Mouse (Mus musculus): ENCODE data around the gene Mavs. TPM values are rescaled to one million over a fixed set of nuclear protein-coding genes. Genes with fewer than 3 reads are reported as not detected.
"Not testable (repeated sequence)": the region's sequence is repeated elsewhere in the genome, so short reads cannot be mapped to it uniquely, and the experiment has no call there.

Mavs gene
- polyA plus RNA-seq, 1 experiment from 2014 or later = 15.5 TPM

DNA sequence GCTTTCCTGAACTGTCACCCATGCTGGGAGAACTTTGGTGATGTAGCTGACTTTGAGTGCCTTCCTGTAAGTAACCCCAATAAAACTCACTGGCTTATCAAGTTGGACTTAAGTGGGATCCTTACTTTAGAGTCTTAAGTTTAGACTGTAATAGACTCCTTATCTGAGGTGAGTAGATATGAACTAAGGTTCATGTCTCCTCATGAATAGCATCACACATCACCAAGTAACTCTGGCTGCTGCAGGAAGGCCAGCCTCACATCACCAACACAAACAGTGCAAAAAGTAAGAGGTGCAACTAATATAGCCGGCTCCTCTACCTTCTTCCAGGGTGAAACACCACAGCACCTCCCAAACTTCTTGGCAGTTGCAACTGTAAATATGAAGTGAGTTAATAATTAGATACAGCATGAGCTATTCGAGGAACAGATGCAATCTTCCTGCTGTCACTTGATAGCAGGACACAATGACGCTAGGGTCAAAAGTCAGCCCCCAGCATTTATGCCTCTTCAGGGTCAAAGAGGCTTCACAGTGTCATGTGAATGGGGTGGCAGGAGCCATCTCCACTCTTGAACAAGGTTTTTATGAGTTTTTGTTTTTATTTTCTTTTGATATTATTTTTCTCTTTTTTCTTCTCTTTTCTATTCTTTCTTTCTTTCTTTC is 11.9 kb upstream of the Mavs start:
- WGBS = 72% methylated on average over 3 of the region's 3 CpGs
- Histone ChIP-seq H3K4me1 (ENCODE audit: control insufficient read depth, insufficient read depth, low read length) (no peaks in the 10 kb centered on the region), H3K36me3 (ENCODE audit: control insufficient read depth, insufficient read depth, low read length) (no peaks in the 10 kb centered on the region), H3K4me2 (replicated peaks; ENCODE audit: low read depth, low read length) (no peak overlapping the region), H3K9ac (replicated peaks; ENCODE audit: low read depth, low read length) (no peak overlapping the region), H3K27ac (ENCODE audit: low read length) (no peak overlapping the region), H3K9me3 (ENCODE audit: control insufficient read depth, low read depth, low read length) (no peaks in the 10 kb centered on the region), H3K27me3 (ENCODE audit: control insufficient read depth, insufficient read depth, low read length) (no peaks in the 10 kb centered on the region), H3K4me3 (ENCODE audit: low read depth, low read length) (no peak overlapping the region)
- no peak for ATAC-seq (ENCODE audit: insufficient number of reproducible peaks, insufficient read depth, low FRiP score, low read depth)

DNA sequence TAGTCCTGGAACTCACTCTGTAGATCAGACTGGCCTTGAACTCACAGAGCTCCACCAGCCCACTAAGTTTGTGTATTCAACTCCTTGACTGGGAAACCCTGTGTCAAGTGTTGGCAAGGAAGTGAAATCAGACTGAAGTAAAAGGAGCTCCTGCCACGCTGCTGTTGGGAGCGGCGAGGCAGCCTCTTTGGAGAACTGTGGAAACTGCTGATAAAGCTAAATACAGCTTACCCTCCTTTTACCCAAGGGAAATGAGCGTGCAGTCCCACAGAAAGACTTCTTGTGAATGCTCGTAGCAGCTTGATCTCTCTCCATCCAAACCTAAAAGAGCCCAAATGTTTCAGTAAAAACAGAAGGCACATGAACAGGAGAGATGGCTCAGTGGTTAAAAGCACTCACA is 11.3 kb upstream of the Mavs start:
- no peak overlapping the region for H3K9ac ChIP-seq (replicated peaks; ENCODE audit: low read depth, low read length)
- H3K4me1 ChIP-seq (ENCODE audit: control insufficient read depth, insufficient read depth, low read length) = no peaks in the 10 kb centered on the region
- H3K4me3 ChIP-seq (ENCODE audit: low read depth, low read length) = no peak overlapping the region
- no peak overlapping the region for H3K27ac ChIP-seq (ENCODE audit: low read length)
- no peaks in the 10 kb centered on the region for H3K36me3 ChIP-seq (ENCODE audit: control insufficient read depth, insufficient read depth, low read length)
- no peaks in the 10 kb centered on the region for H3K9me3 ChIP-seq (ENCODE audit: control insufficient read depth, low read depth, low read length)
- no peak for ATAC-seq (ENCODE audit: insufficient number of reproducible peaks, insufficient read depth, low FRiP score, low read depth)
- no peak overlapping the region for H3K4me2 ChIP-seq (replicated peaks; ENCODE audit: low read depth, low read length)
- H3K27me3 ChIP-seq (ENCODE audit: control insufficient read depth, insufficient read depth, low read length) = no peaks in the 10 kb centered on the region
- 57% methylated on average over 5 of the region's 5 CpGs for WGBS

DNA sequence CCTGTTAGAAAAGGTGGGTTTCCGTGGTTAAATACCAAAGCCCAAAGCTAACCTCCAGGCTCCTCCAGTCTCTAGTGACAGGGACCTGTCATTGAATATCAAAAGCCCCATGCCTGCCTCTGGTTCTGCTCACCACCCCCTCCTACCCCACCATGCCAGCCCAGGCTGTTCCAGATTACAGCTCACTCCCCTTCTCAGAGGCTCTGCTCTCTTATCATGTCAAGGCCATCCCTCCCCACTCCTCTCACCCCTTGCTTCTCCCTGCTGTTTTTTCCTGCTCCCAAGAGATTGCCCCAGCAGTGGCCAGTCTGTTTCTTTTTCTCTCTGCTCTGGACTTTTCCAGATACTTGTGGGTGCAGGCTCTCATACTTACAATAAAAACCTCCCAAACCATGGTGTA is 10.3 kb upstream of the Mavs start:
- Histone ChIP-seq H3K27me3 (ENCODE audit: control insufficient read depth, insufficient read depth, low read length) (no peaks in the 10 kb centered on the region), H3K36me3 (ENCODE audit: control insufficient read depth, insufficient read depth, low read length) (no peaks in the 10 kb centered on the region), H3K9me3 (ENCODE audit: control insufficient read depth, low read depth, low read length) (no peaks in the 10 kb centered on the region), H3K4me2 (replicated peaks; ENCODE audit: low read depth, low read length) (no peak overlapping the region), H3K27ac (ENCODE audit: low read length) (no peak overlapping the region), H3K9ac (replicated peaks; ENCODE audit: low read depth, low read length) (no peak overlapping the region), H3K4me1 (ENCODE audit: control insufficient read depth, insufficient read depth, low read length) (no peaks in the 10 kb centered on the region), H3K4me3 (ENCODE audit: low read depth, low read length) (no peak overlapping the region)
- peak; percentile 79; the same call in 1 of the 2 replicates for ATAC-seq (ENCODE audit: insufficient number of reproducible peaks, insufficient read depth, low FRiP score, low read depth)
- 66% methylated on average over 1 of the region's 1 CpGs for WGBS

DNA sequence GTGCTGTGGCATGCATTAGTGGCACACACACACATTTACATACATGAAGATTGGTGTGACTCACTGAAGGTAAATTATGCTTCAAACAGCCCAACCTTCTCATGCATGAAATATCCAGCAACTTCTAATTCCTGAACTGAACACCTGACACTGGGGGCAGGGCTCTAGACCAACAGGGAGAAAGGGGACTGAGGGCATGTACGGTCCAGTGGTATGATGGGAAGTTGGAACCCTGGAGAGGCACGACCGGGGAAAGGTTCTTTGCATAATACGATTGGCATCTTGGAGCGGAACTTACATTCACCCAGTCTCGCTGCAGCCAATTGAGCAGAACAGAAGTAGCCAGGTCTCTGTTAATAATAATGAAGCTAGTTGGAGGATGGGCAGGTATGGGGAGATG is 8.7 kb upstream of the Mavs start:
- Histone ChIP-seq H3K9ac (replicated peaks; ENCODE audit: low read depth, low read length) (no peak overlapping the region), H3K4me2 (replicated peaks; ENCODE audit: low read depth, low read length) (no peak overlapping the region), H3K36me3 (ENCODE audit: control insufficient read depth, insufficient read depth, low read length) (no peaks in the 10 kb centered on the region), H3K4me3 (ENCODE audit: low read depth, low read length) (no peak overlapping the region), H3K9me3 (ENCODE audit: control insufficient read depth, low read depth, low read length) (no peaks in the 10 kb centered on the region), H3K27me3 (ENCODE audit: control insufficient read depth, insufficient read depth, low read length) (no peaks in the 10 kb centered on the region), H3K27ac (ENCODE audit: low read length) (no peak overlapping the region), H3K4me1 (ENCODE audit: control insufficient read depth, insufficient read depth, low read length) (no peaks in the 10 kb centered on the region)
- WGBS = 87% methylated on average over 6 of the region's 6 CpGs
- no peak for ATAC-seq (ENCODE audit: insufficient number of reproducible peaks, insufficient read depth, low FRiP score, low read depth)

DNA sequence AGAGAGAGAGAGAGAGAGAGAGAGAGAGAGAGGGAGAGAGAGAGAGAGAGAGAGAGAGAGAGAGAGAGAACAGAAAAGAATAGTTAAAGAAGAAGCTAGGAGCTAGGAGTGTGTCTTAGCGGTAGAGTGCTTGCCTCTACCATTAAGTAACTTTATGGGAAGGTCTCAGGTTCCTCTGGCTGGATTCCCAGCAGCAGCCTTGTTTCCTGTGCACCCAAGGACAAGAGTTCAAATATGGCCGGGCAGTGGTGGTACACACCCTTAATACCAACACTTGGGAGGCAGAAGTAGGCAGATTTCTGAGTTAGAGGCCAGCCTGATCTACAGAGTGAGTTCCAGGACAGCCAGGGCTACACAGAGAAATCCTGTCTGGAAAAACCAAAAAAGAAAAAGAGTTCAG is 7.2 kb upstream of the Mavs start:
- not testable (repeated sequence) for H3K4me1 ChIP-seq (ENCODE audit: control insufficient read depth, insufficient read depth, low read length); ATAC-seq (ENCODE audit: insufficient number of reproducible peaks, insufficient read depth, low FRiP score, low read depth); H3K9ac ChIP-seq (replicated peaks; ENCODE audit: low read depth, low read length); H3K4me3 ChIP-seq (ENCODE audit: low read depth, low read length); H3K27ac ChIP-seq (ENCODE audit: low read length); H3K36me3 ChIP-seq (ENCODE audit: control insufficient read depth, insufficient read depth, low read length); H3K9me3 ChIP-seq (ENCODE audit: control insufficient read depth, low read depth, low read length); H3K4me2 ChIP-seq (replicated peaks; ENCODE audit: low read depth, low read length); H3K27me3 ChIP-seq (ENCODE audit: control insufficient read depth, insufficient read depth, low read length)
- 72% methylated on average over 2 of the region's 2 CpGs for WGBS

DNA sequence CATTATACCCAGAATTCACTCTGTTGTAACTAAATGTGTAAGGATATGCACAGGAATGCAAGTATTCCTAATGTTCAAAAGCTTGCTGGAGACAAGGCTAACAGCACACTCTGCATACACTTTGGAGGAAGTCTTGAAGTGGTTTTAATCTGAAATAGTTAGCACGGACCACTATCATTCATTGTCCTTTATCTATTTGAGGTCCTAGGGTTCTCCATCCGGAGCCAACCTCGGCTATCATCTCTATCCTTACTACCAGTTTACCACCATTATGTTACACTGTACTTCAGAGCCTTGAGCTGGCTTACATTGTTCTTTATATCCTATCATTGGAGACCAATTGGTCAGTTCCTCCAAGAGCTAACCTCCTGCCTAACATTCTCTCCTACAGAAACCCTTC is 6.6 kb upstream of the Mavs start:
- H3K9ac ChIP-seq (replicated peaks; ENCODE audit: low read depth, low read length) = no peak overlapping the region
- no peaks in the 10 kb centered on the region for H3K4me1 ChIP-seq (ENCODE audit: control insufficient read depth, insufficient read depth, low read length)
- H3K4me3 ChIP-seq (ENCODE audit: low read depth, low read length) = no peak overlapping the region
- H3K36me3 ChIP-seq (ENCODE audit: control insufficient read depth, insufficient read depth, low read length) = no peaks in the 10 kb centered on the region
- WGBS = 87% methylated on average over 3 of the region's 3 CpGs
- H3K9me3 ChIP-seq (ENCODE audit: control insufficient read depth, low read depth, low read length) = no peaks in the 10 kb centered on the region
- ATAC-seq (ENCODE audit: insufficient number of reproducible peaks, insufficient read depth, low FRiP score, low read depth) = no peak
- H3K27ac ChIP-seq (ENCODE audit: low read length) = no peak overlapping the region
- H3K4me2 ChIP-seq (replicated peaks; ENCODE audit: low read depth, low read length) = no peak overlapping the region
- no peaks in the 10 kb centered on the region for H3K27me3 ChIP-seq (ENCODE audit: control insufficient read depth, insufficient read depth, low read length)

DNA sequence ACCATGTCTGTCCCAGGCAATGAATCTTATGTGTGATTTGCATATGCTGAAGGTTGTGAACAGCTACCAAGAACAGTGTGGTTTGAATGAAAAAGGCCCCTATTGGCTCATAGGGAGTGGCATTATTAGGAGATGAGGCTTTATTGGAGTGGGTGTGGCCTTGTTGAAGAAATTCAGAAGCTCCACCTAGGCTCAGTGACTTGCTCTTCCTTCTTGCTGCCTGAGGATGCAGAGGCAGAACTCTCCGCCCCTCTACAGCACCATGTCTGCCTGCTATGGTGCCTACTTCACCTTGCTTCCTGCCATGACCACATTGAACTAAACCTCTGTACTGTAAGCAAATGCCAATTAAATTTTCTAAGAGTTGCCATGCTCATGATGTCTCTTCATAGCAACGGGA is 1.3 kb upstream of the Mavs start:
- Histone ChIP-seq H3K36me3 (ENCODE audit: control insufficient read depth, insufficient read depth, low read length) (no peaks in the 10 kb centered on the region; the same call in 1 of the 2 replicates), H3K9ac (replicated peaks; ENCODE audit: low read depth, low read length) (no peak overlapping the region), H3K9me3 (ENCODE audit: control insufficient read depth, low read depth, low read length) (no peaks in the 10 kb centered on the region), H3K27me3 (ENCODE audit: control insufficient read depth, insufficient read depth, low read length) (no peaks in the 10 kb centered on the region), H3K4me3 (ENCODE audit: low read depth, low read length) (no peak overlapping the region), H3K4me2 (replicated peaks; ENCODE audit: low read depth, low read length) (no peak overlapping the region), H3K27ac (ENCODE audit: low read length) (no peak overlapping the region), H3K4me1 (ENCODE audit: control insufficient read depth, insufficient read depth, low read length) (peaks cover 14% of the 10 kb centered on the region)
- ATAC-seq (ENCODE audit: insufficient number of reproducible peaks, insufficient read depth, low FRiP score, low read depth) = no peak
- WGBS = 87% methylated on average over 2 of the region's 2 CpGs

DNA sequence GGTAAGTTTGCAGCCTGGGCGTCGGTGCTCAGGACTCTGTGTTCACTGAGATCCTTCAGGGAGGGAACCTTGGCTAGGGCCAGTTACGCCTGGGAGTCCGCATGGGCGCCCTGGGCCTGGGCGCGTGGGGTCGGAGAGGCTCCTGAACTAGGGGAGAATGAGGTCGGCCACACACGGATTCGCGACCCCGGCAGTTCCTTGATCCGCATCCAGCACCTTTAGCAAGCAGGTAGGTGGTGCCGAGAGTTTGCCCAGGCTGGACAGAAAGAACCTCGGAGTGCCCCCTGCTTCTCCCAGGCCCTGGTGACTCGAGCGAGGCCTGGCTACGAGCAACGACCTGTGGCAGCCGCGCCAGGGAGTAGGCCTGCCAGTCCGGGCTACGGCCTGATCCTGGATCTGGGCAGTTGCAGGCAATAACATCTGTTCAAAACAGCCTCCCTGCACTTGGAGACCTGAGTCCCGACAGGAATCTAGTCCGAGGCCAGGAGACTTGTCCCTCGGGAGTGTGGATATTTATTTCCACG is 326 bp downstream of the Mavs start:
- peak overlapping the region; percentile 74 for H3K9ac ChIP-seq (replicated peaks; ENCODE audit: low read depth, low read length)
- no peak for ATAC-seq (ENCODE audit: insufficient number of reproducible peaks, insufficient read depth, low FRiP score, low read depth)
- peaks cover 14% of the 10 kb centered on the region for H3K4me1 ChIP-seq (ENCODE audit: control insufficient read depth, insufficient read depth, low read length)
- no peaks in the 10 kb centered on the region; the same call in 1 of the 2 replicates for H3K36me3 ChIP-seq (ENCODE audit: control insufficient read depth, insufficient read depth, low read length)
- no peaks in the 10 kb centered on the region for H3K9me3 ChIP-seq (ENCODE audit: control insufficient read depth, low read depth, low read length)
- peak overlapping the region; percentile 60 for H3K4me3 ChIP-seq (ENCODE audit: low read depth, low read length)
- peak overlapping the region; percentile 78 for H3K4me2 ChIP-seq (replicated peaks; ENCODE audit: low read depth, low read length)
- peak overlapping the region; percentile 45; the same call in 1 of the 2 replicates for H3K27ac ChIP-seq (ENCODE audit: low read length)
- no peaks in the 10 kb centered on the region for H3K27me3 ChIP-seq (ENCODE audit: control insufficient read depth, insufficient read depth, low read length)
- WGBS = 11% methylated on average over 28 of the region's 28 CpGs

All from stomach, embryonic 14.5 days (tissue).